Mouse (Mus musculus) spleen, embryonic (tissue): ENCODE results near the gene Tpt1.

Source experiments
- CTCF ChIA-PET: fragments of 350-600 bp; sonication (Branson Sonifier 250); formaldehyde crosslinking; loops from one replicate; lab custom pipeline; 2022; lab: Charles Lee

Gene Tpt1

DNA sequence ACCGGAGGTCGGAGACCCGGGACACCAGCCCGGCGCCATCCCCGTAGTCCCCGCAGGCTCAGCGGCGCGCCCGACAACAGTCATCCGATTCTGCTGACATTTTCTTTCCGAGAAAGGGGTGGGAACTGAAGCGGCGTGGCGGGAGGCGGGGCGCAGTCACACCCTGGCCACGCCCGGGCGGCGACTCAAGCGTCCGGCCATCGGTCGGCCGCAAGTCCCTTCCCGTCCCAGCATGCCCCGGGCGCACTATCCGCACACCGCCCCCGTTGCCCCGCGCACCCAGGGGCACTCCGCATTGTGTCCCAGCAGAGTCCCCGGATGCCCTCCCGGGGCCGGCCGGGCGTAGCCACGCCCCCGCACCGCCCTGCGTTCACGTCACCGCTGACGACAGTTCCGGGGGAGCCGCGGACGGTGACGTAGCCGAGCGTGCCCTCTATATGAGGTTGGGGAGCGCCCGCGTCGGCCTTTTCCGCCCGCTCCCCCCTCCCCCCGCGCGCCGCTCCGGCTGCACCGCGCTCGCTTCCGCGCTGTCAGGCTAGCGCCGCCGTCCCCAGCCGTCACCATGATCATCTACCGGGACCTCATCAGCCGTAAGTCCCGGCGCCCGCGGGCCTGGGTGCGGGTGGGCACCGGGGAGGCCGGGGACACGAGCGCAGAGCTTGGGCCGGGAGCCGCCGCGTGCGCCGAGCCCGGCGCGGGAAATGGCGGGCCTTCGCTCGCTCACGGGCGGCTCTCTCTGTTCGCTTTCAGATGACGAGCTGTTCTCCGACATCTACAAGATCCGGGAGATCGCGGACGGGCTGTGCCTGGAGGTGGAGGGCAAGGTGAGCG, at the start of gene Tpt1:
Gene Tpt1, plus strand, starts transcription at position 227 of the 831 bp plus-strand sequence.
- CTCF ChIA-PET, result interaction anchor here (0.6 to 1.7 kb wide), 2 partner anchors 15 to 36 kb away, joined by 3 to 4 read pairs; no protein-coding TSS in a partner anchor

- CTCF ChIA-PET, result no interaction called here
Measured at GRCm38 (mm10) chr14:75795918-75796317, 49.0 kb upstream of the Tpt1 start.

DNA sequence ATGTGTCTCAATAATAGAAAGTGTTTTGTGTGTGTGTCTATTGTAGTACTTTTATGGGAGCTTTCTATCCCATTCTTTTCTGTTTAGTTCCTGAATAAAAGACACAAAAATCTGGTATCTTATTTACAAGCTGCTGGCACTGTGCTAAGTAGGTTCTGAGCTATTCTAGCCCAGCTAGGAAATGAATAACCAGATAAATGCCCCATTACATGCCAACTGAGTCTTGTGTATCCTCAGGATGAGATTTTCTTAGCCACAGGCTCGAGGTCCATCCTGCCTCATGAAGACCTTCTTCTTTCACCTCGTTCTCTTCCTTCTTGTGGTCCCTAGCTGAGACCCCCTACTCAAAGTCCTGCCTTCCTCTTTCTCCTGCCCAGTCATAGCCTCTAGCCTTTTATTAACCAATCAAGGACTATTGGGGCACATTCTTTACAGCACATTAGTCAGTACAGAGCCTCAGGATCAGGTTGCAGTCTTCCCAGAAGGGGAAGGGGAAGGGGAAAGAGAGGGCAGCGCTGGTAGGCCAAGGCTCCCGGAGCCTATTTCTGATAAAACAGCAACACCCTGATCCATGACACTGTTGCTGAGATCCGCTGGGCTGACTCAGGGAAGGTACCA, 47.0 kb upstream of the Tpt1 start:
- CTCF ChIA-PET, result no interaction called here

DNA sequence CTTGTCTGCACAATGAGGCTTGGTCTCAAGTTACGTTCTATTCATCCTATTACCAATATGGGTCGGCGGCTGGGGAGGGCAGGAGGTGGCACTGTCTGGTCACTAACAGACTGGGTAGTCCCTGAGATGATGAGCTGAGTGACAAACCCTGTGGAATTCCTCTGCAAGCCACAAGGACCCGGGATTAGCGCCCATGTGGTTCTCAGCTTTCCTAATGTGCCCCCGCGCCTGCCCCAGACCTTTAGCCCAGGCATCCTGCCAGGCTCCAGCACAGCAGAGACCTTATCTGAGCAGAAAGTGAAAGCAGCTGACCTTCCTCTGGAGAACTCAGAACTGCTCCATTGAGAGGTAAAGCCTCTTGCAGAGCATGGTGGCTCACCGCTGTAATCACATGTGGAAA, 37.1 kb upstream of the Tpt1 start:
- CTCF ChIA-PET, result no interaction called here

GRCm38 (mm10) chr14:75809931-75810330, 35.0 kb upstream of the Tpt1 start:
- CTCF ChIA-PET, result interaction anchor here (0.5 kb wide), 1 partner anchor 880 kb away, joined by 4 read pairs; no protein-coding TSS in a partner anchor

DNA sequence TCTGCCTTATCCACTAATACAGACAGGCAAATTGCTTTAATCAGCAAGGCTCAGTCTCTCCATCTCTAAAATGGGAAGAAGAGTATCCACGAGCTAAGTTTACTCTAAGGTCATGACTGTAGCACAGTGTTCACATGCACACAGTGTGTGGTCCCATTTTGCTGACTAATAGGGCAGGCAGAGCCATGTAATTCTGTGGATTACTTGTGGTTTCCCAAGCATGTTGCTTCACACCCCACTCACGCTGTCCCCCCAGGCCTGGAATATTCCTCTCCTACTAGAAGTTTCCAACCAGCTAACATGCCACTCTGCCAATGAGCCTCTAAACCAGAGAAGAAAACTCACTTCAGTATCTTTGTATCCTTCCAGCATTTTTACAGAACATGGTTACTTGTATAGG, 26.4 kb upstream of the Tpt1 start:
- CTCF ChIA-PET, result interaction anchor here (0.6 kb wide), 1 partner anchor 62 kb away, joined by 3 read pairs; no protein-coding TSS in a partner anchor

DNA sequence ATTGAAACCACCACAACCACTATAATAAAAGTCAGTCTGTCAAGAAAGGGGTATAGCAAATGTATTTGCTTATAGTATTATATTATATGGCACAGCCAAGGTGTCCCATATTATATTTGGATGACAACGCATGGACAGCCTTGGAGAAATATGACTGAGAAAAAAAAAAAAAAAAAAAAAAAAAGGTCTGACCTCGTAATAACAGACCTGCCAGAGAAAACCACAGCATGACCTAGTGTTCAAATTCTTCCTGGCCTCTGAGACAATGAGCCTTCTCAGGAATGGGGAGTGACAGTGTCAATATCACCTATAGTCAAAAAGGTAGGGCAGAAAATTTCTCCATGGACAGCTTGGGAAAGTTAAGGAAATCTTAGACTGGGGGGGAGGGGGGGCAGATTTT, 25.6 kb upstream of the Tpt1 start:
- CTCF ChIA-PET, result interaction anchor here (0.7 kb wide), 1 partner anchor 26 kb away, joined by 4 read pairs; no protein-coding TSS in a partner anchor

GRCm38 (mm10) chr14:75820007-75820406, 24.9 kb upstream of the Tpt1 start:
- CTCF ChIA-PET, result interaction anchor here (0.7 kb wide), 1 partner anchor 27 kb away, joined by 4 read pairs; no protein-coding TSS in a partner anchor

DNA sequence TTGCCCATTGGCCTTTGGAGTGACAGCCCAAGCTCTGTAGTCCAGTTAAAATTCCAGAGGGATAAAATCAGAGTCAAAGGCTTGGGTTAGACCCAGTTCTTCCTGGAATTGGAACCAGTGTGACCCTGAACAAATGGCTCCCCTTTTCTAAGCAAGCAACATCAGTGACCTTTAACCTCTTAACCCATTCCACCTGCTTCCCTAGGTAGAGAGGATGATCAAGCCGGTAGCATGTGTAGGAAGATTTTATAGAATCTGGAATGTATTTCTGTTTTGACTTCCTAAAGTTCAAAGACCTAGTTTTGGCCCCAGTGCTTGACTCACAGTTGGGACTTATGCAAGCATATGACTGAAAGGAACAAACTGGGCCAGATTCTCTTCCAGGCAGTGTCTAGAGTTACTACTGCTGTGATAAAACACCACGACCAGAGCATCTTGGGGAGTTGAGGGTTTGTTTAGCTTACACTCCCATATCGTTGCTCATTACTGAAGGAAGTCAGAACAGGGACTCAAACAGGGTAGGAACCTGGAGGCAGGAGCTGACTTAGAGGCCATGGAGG, 18.0 kb upstream of the Tpt1 start:
- CTCF ChIA-PET, result no interaction called here

DNA sequence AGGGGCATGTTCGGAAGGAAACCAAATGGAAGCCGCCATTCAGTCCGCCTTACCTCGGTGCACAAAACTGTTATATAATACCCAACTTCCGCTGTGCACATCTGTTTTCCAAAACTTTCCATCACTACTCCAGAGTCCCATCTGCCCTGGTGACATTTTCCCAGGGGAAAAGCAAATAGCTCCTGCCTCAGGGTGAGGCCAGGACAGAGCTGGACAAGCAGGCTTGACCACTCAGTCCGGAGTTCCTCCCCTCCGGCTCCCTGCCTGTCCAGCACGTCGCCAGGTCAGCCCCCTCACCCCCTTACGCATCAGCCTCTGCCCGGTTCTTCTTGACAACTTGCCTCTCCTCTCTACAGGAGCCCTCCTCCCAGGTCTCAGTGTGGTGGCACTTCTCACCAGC, 16.7 kb upstream of the Tpt1 start:
- CTCF ChIA-PET, result no interaction called here

- CTCF ChIA-PET, result interaction anchor here (1.6 kb wide), 1 partner anchor 15 kb away, joined by 4 read pairs; no protein-coding TSS in a partner anchor
Measured at GRCm38 (mm10) chr14:75828866-75829806, 15.8 kb upstream of the Tpt1 start.

DNA sequence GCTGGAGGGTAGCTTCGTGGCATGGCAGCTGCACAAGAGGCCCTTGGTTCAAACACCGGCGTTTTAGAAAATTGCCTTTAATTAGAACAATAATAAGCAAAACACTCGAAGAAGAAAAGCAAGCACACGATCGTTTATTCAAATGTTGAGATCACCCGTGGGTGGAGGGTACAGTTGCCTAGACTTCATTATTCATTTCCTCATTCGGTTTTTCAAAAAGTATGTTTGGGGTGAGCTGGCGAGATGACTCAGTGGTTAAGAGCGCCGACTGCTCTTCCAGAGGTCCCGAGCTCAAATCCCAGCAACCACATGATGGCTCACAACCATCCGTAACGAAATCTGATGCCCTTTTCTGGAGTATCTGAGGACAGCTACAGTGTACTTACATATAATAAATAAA, 15.1 kb upstream of the Tpt1 start:
- CTCF ChIA-PET, result interaction anchor here (0.5 to 1.6 kb wide), 2 partner anchors 14 to 606 kb away, joined by 4 read pairs; no protein-coding TSS in a partner anchor

GRCm38 (mm10) chr14:75832031-75832430, 12.9 kb upstream of the Tpt1 start:
- CTCF ChIA-PET, result no interaction called here

DNA sequence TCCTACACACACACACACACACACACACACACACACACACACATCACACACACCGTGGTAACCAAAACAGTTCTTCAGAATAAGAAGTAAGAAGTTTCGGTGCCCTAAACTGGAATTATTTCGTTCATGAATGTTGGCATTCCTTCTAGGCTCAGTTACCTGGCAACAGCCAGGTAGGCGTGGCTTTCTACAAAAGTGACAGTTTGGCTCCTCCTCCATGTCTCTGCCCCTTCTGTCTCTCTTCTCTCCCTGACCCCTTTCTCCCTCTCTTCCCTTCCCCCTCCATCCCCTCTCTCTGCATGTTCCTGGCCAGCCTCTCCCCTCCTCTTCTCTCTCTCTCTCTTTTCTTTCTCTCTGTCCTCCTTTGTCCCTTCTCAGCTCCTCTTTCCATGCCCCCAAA, 11.9 kb upstream of the Tpt1 start:
- CTCF ChIA-PET, result interaction anchor here (0.7 kb wide), 1 partner anchor 46 kb away, joined by 4 read pairs; no protein-coding TSS in a partner anchor

DNA sequence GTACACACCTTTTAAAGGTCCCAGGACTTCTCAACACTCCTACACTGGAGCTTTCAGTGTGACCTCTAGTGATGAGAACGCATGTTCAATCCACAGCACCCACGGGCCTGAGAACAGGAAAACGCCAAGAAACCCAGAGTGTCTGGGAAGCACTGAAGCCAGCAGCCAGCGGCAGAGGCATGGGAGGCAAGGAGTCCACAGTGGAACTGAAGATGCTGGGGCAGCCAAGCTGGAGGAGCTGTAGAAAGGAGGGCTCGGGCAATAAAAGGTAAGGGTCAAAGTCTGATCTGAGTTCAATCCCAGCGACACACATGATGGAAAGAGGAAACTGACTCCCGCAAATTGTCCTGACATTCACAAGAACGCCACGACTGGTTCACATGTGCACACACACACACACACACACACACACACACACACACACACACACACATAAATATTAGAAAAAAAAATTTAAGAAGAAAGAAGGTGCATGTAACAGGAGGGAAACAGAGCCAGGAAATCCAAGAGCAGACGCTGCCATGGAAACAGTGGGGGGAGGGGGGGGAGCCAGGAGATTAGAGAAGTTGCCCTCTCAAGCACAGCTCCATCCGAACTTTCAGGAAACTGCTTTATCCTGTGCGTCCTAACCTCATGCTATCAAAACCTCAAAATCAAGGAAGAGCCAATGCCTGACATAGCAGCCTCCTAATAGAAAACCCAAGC, 11.2 kb upstream of the Tpt1 start:
- CTCF ChIA-PET, result interaction anchor here (0.6 to 0.7 kb wide), 2 partner anchors 46 to 67 kb away, joined by 3 to 4 read pairs; no protein-coding TSS in a partner anchor

- CTCF ChIA-PET, result interaction anchor here (0.6 kb wide), 1 partner anchor 67 kb away, joined by 3 read pairs; no protein-coding TSS in a partner anchor
Measured at GRCm38 (mm10) chr14:75834251-75834738, 10.6 kb upstream of the Tpt1 start.

DNA sequence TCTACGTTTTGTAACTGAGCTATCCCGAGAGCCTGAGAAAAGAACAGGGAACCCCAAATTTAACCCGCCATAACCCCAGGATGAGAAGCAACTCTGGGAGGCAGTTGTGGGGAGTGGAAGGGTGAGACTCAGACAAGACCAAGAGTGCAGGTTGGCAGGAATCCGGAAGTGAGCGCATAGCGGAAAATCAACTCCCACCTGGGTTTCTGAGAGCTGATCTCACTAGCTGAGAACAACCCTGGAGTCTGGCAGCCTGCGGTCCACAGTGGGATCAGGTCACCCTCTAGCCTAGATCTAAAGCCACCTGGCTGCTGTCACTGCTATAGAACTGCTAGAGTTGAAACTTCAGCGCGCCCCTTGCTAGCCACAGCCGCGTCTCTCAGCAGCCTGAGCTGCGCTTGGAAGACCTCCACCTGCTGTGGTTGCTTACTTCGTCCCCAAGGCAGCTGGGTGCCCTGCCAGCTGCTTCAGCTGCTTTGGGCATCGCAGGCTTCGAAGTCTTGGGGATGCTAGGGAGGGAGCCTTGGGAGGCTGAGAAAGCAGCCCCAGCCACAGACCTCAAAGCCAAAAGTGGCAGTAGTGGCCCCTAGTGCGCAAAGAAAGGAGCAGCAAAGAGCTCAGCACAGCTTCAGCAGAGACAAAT, 10.0 kb upstream of the Tpt1 start:
- CTCF ChIA-PET, result interaction anchor here (0.6 to 0.8 kb wide), 2 partner anchors 12 to 15 kb away, joined by 3 read pairs; no protein-coding TSS in a partner anchor

DNA sequence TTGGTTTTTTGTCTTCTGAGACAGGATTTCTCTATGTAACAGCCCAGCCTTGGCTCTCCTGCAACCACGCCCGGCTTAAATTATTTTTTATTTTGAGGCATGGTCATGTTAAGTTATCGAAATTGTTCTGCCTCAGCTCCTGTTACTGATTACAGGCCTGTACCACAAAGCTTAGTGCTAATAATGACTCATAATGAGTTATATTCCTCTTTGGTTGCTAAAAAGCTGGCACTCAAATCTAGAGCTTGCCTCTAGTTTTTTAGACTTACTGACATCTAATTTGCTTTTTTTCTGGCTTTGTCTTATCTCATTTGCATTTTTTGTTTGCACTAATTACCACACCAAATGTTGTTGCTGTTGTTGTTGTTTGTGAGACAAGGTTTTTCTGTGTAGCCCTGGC, 8.3 kb upstream of the Tpt1 start:
- CTCF ChIA-PET, result interaction anchor here (0.7 kb wide), 1 partner anchor 530 kb away, joined by 7 read pairs; no protein-coding TSS in a partner anchor
